Mouse (Mus musculus) liver, embryonic 13.5 days (tissue): ENCODE data around the gene Usp35. TPM values are rescaled to one million over a fixed set of nuclear protein-coding genes. Genes with fewer than 3 reads are reported as not detected.

Source experiments
- ATAC-seq: fragments of 200-750 bp; cut with Nextera tagmentation; 2 replicates; pipeline ENCODE4 v1.8.0; 2017; ENCODE audit warnings: low read depth, mild to moderate bottlenecking, moderate number of reproducible peaks, moderate library complexity
- DNase-seq: peaks from one replicate; pipeline ENCODE4 v3.0.0; 2022
- H3K27ac ChIP-seq: fragments of 300-500 bp; sonication (generic); 2 replicates; pipeline ENCODE4 v1.5.1; 2015; ENCODE audit warnings: moderate library complexity, mild to moderate bottlenecking, inconsistent platforms
- H3K27me3 ChIP-seq: fragments of 300-500 bp; sonication (generic); 2 replicates; pipeline ENCODE4 v1.6.1; 2015; ENCODE audit warnings: mild to moderate bottlenecking, inconsistent platforms
- H3K36me3 ChIP-seq: fragments of 300-500 bp; sonication (generic); 2 replicates; pipeline ENCODE4 v1.6.1; 2015; ENCODE audit warnings: mild to moderate bottlenecking, inconsistent platforms
- H3K4me1 ChIP-seq: fragments of 300-500 bp; sonication (generic); replicated peaks from 2 replicates; pipeline ENCODE4 v1.6.1; 2015; ENCODE audit warnings: inconsistent platforms
- H3K4me2 ChIP-seq: fragments of 300-500 bp; sonication (generic); 2 replicates; pipeline ENCODE4 v1.6.1; 2015; ENCODE audit warnings: inconsistent platforms, mild to moderate bottlenecking, moderate library complexity
- H3K4me3 ChIP-seq: fragments of 300-500 bp; sonication (generic); replicated peaks from 2 replicates; pipeline ENCODE4 v1.5.1; 2015; ENCODE audit warnings: mild to moderate bottlenecking, inconsistent platforms
- H3K9ac ChIP-seq: fragments of 300-500 bp; sonication (generic); 2 replicates; pipeline ENCODE4 v1.6.1; 2015; ENCODE audit warnings: mild to moderate bottlenecking, inconsistent platforms
- H3K9me3 ChIP-seq: fragments of 300-500 bp; sonication (generic); replicated peaks from 2 replicates; pipeline ENCODE4 v1.6.1; 2016; ENCODE audit warnings: inconsistent platforms
- WGBS: fragments of 180-500 bp; shearing (Covaris S2); methylation state at CpG from one replicate; pipeline ENCODE4 v1.1.7; 2015; ENCODE audit not compliant: insufficient replicate concordance; 5-methylcytosine and 5-hydroxymethylcytosine counted together
- polyA plus RNA-seq: library from polyadenylated mRNA; unstranded; fragments of >200 nt; fragmentation: Nextera tagmentation; extraction: Ambion mirVana; gene quantifications from 2 replicates; pipeline ENCODE4 v1.2.1, GENCODE M21; 2015

Usp35 gene
- polyA plus RNA-seq, 1 experiment from 2014 or later: 0.14 TPM

DNA sequence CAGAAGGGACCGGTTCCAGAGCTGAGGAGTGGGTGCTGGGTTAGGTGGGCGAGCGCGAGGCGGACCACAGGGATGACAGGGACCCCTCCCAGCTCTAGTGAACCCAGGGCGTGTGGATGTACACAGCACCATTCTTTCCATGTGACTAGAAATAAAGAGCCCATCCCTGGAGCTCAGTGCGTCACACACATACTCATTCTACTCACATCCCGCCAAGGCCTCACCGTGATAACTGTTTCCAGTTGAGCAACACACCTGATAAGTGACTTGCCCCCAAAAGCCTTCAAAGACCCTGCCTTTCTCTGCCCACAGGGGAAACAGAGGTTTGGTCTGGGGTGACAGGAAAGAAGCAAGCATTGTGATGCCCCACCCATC, 834 bp upstream of the Usp35 start:
- ATAC-seq: no peak
- peak overlapping the region; percentile 94 for H3K4me2 ChIP-seq
- no peaks in the 10 kb centered on the region for H3K36me3 ChIP-seq
- 0 out of 2 replicates have a peak overlapping the region, but pooled peaks have one; percentile 18 for H3K27ac ChIP-seq
- no peaks in the 10 kb centered on the region for H3K9me3 ChIP-seq
- H3K9ac ChIP-seq: peak overlapping the region; percentile 77
- peak overlapping the region; percentile 79 for H3K4me3 ChIP-seq
- WGBS: 6% methylated on average over 9 of the region's 9 CpGs
- no peak for DNase-seq
- peaks cover 35% of the 10 kb centered on the region for H3K4me1 ChIP-seq
- H3K27me3 ChIP-seq: peaks cover 19% of the 10 kb centered on the region

DNA sequence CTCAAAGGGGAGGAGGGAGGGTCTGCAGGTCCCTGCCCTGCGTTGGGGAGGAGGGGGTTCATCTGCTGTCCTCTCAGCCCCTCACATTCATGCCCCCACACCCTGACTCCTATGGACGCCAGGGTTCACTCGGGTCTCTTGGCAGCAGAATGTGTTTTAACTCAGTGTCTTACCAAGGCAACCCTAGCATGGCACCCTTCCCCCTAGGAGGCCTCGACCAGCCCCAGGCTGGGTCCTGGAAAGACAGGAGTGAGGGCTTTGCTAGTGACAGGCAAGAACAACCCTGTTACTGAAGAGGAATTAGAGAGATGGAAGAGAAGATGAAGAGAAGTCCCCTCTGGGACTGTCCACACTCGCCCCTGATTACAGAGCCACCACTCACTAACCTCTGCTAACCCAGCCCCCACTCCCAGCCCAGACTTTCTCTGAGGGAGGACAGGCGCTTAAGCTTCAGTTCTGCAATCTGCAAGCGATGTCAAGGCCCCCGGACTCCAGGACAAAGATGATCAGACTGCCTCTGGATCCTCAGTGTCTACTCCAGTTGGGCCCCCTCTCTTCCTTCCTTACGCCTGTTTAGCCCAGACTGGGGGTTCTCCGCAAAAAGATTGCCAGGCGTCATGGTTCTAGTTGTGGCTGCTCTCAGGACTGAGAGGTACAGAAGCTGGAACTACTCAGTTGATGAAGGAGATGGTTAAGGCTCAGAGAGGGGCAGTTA, 732 bp downstream of the Usp35 start:
- Histone ChIP-seq H3K4me2 (peak overlapping the region; percentile 94), H3K9ac (no peak overlapping the region), H3K27ac (no peak overlapping the region), H3K4me1 (peaks cover 30% of the 10 kb centered on the region), H3K36me3 (no peaks in the 10 kb centered on the region), H3K4me3 (peak overlapping the region; percentile 79), H3K9me3 (no peaks in the 10 kb centered on the region), H3K27me3 (peaks cover 35% of the 10 kb centered on the region)
- ATAC-seq (no peak), DNase-seq (no peak)
- WGBS: 49% methylated on average over 11 of the region's 11 CpGs

DNA sequence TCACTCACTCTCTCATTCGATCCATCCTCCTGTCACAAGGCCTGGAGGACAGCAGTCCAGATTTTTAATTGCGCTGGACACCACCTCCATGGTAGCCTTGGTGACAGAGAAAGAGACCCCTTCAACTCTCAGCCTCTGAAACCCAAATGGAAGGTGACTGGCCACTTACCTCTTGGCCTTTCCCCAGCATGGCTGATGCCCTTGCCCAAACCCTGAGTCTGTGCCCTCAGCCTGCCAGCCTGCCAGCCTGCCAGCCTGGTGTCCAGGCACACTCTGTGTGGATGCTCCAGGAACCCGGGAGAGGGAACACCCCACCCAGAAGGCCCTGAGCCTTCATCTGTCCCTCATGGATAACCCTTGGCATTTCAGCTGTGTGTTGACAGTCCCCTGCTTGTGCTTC, 2.1 kb downstream of the Usp35 start:
- ATAC-seq (no peak), DNase-seq (no peak)
- H3K4me2 ChIP-seq: no peak overlapping the region
- H3K9ac ChIP-seq: no peak overlapping the region
- WGBS: 69% methylated on average over 3 of the region's 3 CpGs
- no peak overlapping the region for H3K4me3 ChIP-seq
- no peaks in the 10 kb centered on the region for H3K9me3 ChIP-seq
- no peaks in the 10 kb centered on the region for H3K36me3 ChIP-seq
- peaks cover 30% of the 10 kb centered on the region for H3K4me1 ChIP-seq
- no peak overlapping the region for H3K27ac ChIP-seq
- peaks cover 49% of the 10 kb centered on the region for H3K27me3 ChIP-seq

DNA sequence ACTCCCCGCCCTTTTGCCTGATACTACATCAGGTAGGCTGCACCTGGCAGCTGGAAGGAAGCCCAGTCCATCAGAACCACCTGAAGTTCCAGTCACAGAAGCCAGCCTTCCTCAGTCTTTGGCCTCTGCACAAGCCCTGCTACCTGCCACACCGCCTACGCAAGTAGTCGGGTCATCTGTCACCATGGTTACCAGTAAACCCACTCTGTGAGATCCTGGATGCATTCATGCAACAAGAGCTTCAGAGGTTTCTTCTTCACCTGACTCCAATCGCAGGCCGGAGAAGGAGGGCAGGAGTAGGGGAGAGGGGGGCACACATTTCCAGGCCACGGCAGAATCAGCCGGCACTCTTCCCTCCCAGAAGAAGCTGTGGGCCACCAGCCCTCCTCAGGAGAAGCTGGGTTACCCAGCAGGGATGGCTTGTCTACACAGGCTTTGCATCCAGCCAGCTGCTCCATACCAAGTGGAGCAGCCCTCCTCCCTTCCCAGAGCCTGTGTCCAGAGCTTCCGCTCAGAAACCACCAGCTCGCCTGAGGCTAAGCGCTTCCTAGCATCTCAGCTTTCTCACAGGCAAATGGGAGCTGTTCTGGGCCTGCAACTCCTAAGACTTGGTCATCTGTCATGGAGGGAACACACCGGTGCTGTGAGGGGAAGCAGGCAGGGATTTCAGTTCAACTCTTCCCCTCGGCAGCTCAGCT, 2.8 kb downstream of the Usp35 start:
- H3K4me1 ChIP-seq: peaks cover 27% of the 10 kb centered on the region
- no peak overlapping the region for H3K27ac ChIP-seq
- WGBS: 70% methylated on average over 13 of the region's 13 CpGs
- ATAC-seq (no peak), DNase-seq (no peak)
- no peaks in the 10 kb centered on the region for H3K9me3 ChIP-seq
- no peak overlapping the region for H3K4me3 ChIP-seq
- H3K9ac ChIP-seq: no peak overlapping the region
- H3K4me2 ChIP-seq: no peak overlapping the region
- no peaks in the 10 kb centered on the region for H3K36me3 ChIP-seq
- H3K27me3 ChIP-seq: peaks cover 55% of the 10 kb centered on the region

DNA sequence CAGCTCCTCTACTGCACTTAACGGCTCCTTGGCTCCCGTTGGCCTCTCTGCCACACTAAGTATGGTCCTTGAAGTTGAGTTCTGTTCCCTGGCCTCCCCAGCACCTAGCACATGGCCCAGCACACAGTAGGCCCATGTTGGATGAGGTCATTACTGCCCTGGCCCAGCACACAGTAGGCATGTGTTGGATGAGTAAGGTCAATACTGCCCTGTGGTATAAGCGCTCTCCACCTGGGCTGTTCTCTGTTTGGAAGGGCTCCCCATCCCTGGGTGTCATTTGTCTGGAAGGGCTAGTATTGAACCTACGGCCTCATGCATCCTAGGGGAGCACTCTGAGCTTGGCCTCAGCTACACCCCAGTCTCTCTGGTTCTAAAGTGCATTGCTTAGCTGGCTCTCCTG, 4.4 kb downstream of the Usp35 start:
- ATAC-seq: no peak

DNA sequence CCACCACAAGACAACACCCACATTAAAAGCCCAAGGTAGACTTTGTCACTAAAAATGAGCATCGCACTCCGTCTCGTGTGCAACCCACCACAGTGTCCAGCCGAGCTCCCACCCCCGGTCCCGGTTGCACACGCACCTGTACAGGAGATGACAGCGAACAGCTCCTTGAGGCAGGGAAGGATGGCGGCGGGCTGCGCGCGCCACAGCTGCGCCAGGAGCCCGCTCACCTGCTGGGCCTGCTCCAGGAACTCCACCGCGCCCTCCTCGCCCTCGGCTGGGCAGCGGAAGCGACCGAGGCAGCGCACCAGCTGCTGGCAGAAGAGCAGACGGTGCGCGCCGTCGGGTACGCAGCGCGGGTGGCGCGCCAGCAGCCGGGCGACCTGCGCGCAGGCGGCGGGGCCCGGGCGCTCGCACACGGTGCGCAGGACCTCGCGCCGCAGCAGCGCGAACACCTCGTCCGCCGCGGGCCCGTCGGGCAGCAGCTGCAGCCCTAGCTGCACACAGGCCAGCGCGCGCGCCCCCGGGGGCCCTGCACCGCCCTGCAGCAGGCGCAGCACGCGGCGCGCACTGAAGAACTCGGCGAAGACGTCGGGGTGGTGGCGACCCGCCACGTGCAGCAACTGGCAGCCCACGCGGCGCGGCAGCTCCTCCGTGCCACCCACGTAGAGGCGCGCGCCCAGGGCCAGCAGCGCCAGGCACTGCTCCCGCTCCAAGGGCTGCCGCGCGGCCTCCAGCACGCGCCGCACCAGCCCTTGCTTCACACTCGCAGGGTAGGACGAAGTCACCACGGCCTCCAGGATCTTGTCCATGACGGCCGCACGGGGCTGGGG, 6.4 kb downstream of the Usp35 start:
- peak overlapping the region; percentile 29 for H3K4me3 ChIP-seq
- H3K36me3 ChIP-seq: no peaks in the 10 kb centered on the region
- peaks cover 54% of the 10 kb centered on the region for H3K27me3 ChIP-seq
- H3K27ac ChIP-seq: no peak overlapping the region
- no peak overlapping the region for H3K9ac ChIP-seq
- no peak for ATAC-seq
- no peaks in the 10 kb centered on the region; the same call in 1 of the 2 replicates for H3K4me1 ChIP-seq
- peak overlapping the region; percentile 26 for H3K4me2 ChIP-seq
- DNase-seq: no peak
- H3K9me3 ChIP-seq: no peaks in the 10 kb centered on the region
- 16% methylated on average over 94 of the region's 96 CpGs for WGBS

More for the DNA sequence above, 4.4 kb downstream of the Usp35 start:
- H3K27me3 ChIP-seq: peaks cover 62% of the 10 kb centered on the region
- no peak overlapping the region for H3K27ac ChIP-seq
- peaks cover 14% of the 10 kb centered on the region for H3K4me1 ChIP-seq
- no peaks in the 10 kb centered on the region for H3K36me3 ChIP-seq
- WGBS: 72% methylated on average over 4 of the region's 4 CpGs
- no peak for DNase-seq
- no peak overlapping the region for H3K4me2 ChIP-seq
- no peak overlapping the region for H3K4me3 ChIP-seq
- H3K9me3 ChIP-seq: no peaks in the 10 kb centered on the region
- no peak overlapping the region for H3K9ac ChIP-seq

DNA sequence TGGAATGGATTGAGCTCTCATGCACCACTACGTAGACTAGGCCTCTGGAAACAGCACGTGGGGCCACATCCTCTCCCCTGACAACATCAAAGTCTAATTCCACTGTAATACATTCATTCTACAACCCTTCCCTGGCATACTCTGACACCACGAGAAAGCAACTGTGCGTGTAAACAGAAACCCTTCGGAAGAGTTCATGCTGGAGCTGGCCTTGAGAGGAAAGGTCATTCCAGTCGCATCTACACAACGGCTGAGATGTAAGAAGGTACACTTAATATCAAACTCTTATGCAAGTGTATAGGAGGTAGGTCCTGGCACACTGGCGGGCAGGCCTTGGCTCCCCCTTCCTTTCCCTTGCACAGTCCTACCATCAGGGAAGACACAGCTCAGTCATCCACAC, 7.5 kb downstream of the Usp35 start:
- Histone ChIP-seq H3K9ac (no peak overlapping the region), H3K27me3 (peaks cover 49% of the 10 kb centered on the region), H3K4me1 (no peaks in the 10 kb centered on the region; the same call in 1 of the 2 replicates), H3K9me3 (no peaks in the 10 kb centered on the region), H3K4me3 (no peak overlapping the region), H3K27ac (no peak overlapping the region), H3K4me2 (no peak overlapping the region), H3K36me3 (no peaks in the 10 kb centered on the region)
- no peak for DNase-seq
- 78% methylated on average over 8 of the region's 8 CpGs for WGBS
- ATAC-seq: no peak

DNA sequence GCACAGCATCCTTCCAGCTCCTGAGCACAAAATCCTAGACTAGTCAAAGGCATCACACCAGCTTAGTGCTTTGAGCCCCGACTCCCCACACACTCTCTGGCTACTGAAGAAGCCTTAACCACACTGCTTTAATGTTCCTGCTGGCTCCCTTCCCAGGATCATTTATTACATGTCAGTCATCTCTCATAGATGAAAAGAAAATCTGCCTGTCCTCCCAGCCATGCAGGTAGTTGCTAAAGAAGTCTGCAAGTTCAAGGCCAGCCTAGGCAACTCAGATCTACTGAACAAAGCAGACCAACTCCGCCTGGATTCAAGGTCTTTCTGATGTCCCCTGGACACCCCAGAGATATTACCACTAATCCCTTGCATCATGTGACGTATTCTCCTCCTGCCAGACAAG, 14.1 kb downstream of the Usp35 start:
- no peak overlapping the region for H3K4me3 ChIP-seq
- no peaks in the 10 kb centered on the region for H3K4me1 ChIP-seq
- ATAC-seq (no peak), DNase-seq (no peak)
- 0 out of 2 replicates have a peak, but pooled peaks cover 2% of the 10 kb centered on the region for H3K27me3 ChIP-seq
- no peak overlapping the region for H3K4me2 ChIP-seq
- WGBS: 66% methylated on average over 3 of the region's 3 CpGs
- no peaks in the 10 kb centered on the region for H3K36me3 ChIP-seq
- no peaks in the 10 kb centered on the region for H3K9me3 ChIP-seq
- no peak overlapping the region for H3K9ac ChIP-seq
- H3K27ac ChIP-seq: no peak overlapping the region

DNA sequence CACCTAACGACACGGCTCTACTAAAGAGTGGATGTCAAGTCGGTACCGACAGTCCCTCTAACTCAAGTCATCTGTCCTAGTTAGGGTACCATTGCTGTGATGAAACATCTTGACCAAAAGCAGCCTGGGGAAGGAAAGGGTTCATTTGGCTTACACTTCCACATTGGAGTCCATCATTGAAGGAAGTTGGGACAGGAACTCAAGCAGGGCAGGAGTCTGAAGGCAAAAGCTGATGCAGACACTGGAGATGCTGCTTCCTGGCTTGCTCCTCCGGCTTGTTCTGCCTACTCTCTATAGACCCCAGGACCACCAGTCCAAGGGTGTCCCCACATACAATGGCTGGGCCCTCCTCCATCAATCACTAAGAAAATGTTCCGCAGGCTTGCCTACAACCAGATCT, 16.2 kb downstream of the Usp35 start:
- H3K36me3 ChIP-seq: no peaks in the 10 kb centered on the region
- DNase-seq: no peak
- no peaks in the 10 kb centered on the region for H3K9me3 ChIP-seq
- H3K9ac ChIP-seq: no peak overlapping the region
- no peak overlapping the region for H3K4me2 ChIP-seq
- H3K4me1 ChIP-seq: no peaks in the 10 kb centered on the region
- H3K4me3 ChIP-seq: no peak overlapping the region
- WGBS: 70% methylated on average over 6 of the region's 6 CpGs
- H3K27me3 ChIP-seq: 0 out of 2 replicates have a peak, but pooled peaks cover 2% of the 10 kb centered on the region
- H3K27ac ChIP-seq: no peak overlapping the region
- ATAC-seq: no peak

DNA sequence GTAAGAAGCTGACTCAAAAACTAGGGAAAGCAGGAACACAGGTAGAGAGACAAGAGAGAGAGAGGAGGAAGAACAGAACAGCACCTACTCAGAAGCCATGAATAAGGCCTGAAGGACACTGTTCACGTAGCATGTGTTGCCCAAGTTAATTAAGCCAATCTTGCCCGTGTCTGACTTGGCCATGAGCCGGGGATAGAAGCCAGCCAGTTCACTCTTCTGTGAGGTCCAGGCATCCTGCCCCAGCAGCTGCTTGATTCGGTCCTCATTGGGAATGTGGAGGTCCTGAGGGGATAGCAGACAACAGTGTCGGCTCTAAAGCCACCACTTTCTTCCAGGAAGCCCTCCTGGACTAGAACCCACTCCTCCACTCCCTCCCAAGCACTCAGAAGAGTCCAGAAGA, 17.2 kb downstream of the Usp35 start:
- H3K36me3 ChIP-seq: no peaks in the 10 kb centered on the region
- H3K4me1 ChIP-seq: no peaks in the 10 kb centered on the region
- H3K4me3 ChIP-seq: no peak overlapping the region
- no peak overlapping the region for H3K9ac ChIP-seq
- H3K9me3 ChIP-seq: no peaks in the 10 kb centered on the region
- H3K4me2 ChIP-seq: no peak overlapping the region
- H3K27ac ChIP-seq: no peak overlapping the region
- no peak for ATAC-seq
- 0 out of 2 replicates have a peak, but pooled peaks cover 2% of the 10 kb centered on the region for H3K27me3 ChIP-seq
- DNase-seq: no peak
- 63% methylated on average over 5 of the region's 5 CpGs for WGBS

DNA sequence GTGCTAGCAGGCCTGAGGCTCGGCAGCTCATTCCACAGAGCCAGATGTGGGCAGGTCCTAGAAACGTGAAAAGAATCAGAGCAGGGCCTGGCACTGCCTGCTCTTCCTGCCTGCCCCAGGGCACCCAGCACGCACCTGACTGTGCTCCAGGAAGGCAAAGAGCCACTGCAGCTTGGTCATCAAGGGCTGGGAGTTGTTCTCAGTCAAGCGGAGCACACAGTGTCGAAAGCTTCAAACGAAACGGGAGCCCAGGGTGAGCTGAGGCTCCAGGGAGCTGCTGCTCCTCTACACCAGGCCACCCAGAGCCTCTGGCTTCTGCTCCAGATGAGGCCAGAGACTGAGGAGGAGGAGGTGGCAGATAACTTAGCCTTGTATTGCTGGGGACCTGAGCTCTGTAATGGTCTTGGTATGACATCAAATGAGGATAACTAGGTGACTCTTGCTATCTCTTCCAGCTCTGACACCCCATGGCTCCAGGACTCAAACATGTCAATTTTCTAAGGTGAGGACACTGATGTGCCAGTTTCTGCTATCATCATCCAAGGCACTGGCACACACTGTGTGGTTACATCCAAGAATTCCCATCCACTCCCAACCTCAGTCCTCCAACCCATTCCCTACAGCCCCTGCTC, 18.3 kb downstream of the Usp35 start:
- ATAC-seq (no peak), DNase-seq (no peak)
- Histone ChIP-seq H3K36me3 (peaks cover 7% of the 10 kb centered on the region), H3K9ac (no peak overlapping the region), H3K27me3 (no peaks in the 10 kb centered on the region), H3K4me3 (no peak overlapping the region), H3K4me1 (no peaks in the 10 kb centered on the region), H3K9me3 (no peaks in the 10 kb centered on the region), H3K27ac (no peak overlapping the region), H3K4me2 (no peak overlapping the region)
- WGBS: 69% methylated on average over 7 of the region's 7 CpGs
